Comparison of ENCODE assay signal across 25 mouse cellular contexts in genomic region chr5:132498896-132499295, GRCm38 (mm10).
"Had no signal": no experiment of that assay in that cellular context is flagged by ENCODE, and none has a peak within 500 bp of the region (broad histone marks: within the 10 kb centered on the region; RNA-seq: fewer than 3 reads in every experiment).

No protein-coding gene starts in this region.

- H3K27me3 ChIP-seq: embryonic facial prominence, embryonic 12.5 days; embryonic facial prominence, embryonic 13.5 days; embryonic facial prominence, embryonic 15.5 days; forebrain, embryonic 13.5 days; forebrain, embryonic 15.5 days had no signal

- H3K36me3 ChIP-seq: embryonic facial prominence, embryonic 10.5 days; embryonic facial prominence, embryonic 12.5 days; embryonic facial prominence, embryonic 13.5 days; embryonic facial prominence, embryonic 15.5 days; forebrain, embryonic 12.5 days; forebrain, embryonic 15.5 days had no signal

- DNase-seq: cerebellum, adult 2 months; cerebellum, adult 8-10 months; cerebellum, adult 9-10 months; cerebellum, adult 9-11 months; cerebellum, postnatal 10 days; cerebellum, postnatal 14 days; cerebellum, postnatal 25 days; cerebellum, postnatal 36 days; embryo, embryonic 11 days; forebrain, postnatal 0 days; gastrocnemius, adult 2 months; gastrocnemius, postnatal 10 days; gastrocnemius, postnatal 14 days; gastrocnemius, postnatal 25 days; gastrocnemius, postnatal 36 days; heart, adult 18-20 months had no signal

- H3K4me3 ChIP-seq: embryonic facial prominence, embryonic 10.5 days; embryonic facial prominence, embryonic 12.5 days; embryonic facial prominence, embryonic 13.5 days; embryonic facial prominence, embryonic 15.5 days; erythroblast, embryonic 14.5 days; forebrain, embryonic 10.5 days; forebrain, embryonic 12.5 days; forebrain, embryonic 13.5 days; forebrain, embryonic 15.5 days; gastrocnemius, adult 2 months had no signal

- H3K9me3 ChIP-seq: embryonic facial prominence, embryonic 10.5 days; embryonic facial prominence, embryonic 12.5 days; embryonic facial prominence, embryonic 13.5 days; embryonic facial prominence, embryonic 15.5 days; forebrain, embryonic 10.5 days; forebrain, embryonic 12.5 days; forebrain, embryonic 13.5 days; forebrain, embryonic 15.5 days had no signal

- H3K9ac ChIP-seq: embryonic facial prominence, embryonic 12.5 days; embryonic facial prominence, embryonic 13.5 days; embryonic facial prominence, embryonic 15.5 days; forebrain, embryonic 12.5 days; forebrain, embryonic 13.5 days; forebrain, embryonic 15.5 days; forebrain, postnatal 0 days had no signal

- H3K27ac ChIP-seq: embryonic facial prominence, embryonic 10.5 days; embryonic facial prominence, embryonic 12.5 days; embryonic facial prominence, embryonic 13.5 days; embryonic facial prominence, embryonic 15.5 days; forebrain, embryonic 10.5 days; forebrain, embryonic 12.5 days; forebrain, embryonic 13.5 days; forebrain, embryonic 15.5 days; gastrocnemius, adult 2 months had no signal
